Mouse (Mus musculus) spleen, adult 2 months (tissue): ENCODE measurements around the gene Tmem116. TPM values are rescaled to one million over a fixed set of nuclear protein-coding genes. Genes with fewer than 3 reads are reported as not detected.

Experiments used
- DNase-seq, 2 experiments: peaks; one replicate each; pipeline versions ENCODE4 v3.0.0 to v3.0.0-alpha.2; 2012 to 2021; ENCODE audit warnings: low spot score in 2 of 2, low read depth in 1 of 2
- H3K27ac ChIP-seq: fragments of 200-500 bp; 2 replicates; pipeline ENCODE4 v1.5.1; 2012; ENCODE audit warnings: low read length, inconsistent platforms; ENCODE audit not compliant: insufficient read depth
- H3K27me3 ChIP-seq: fragments of 200-500 bp; 2 replicates; pipeline ENCODE4 v1.6.1; 2012; ENCODE audit warnings: mild to moderate bottlenecking, moderate library complexity, low read length, inconsistent platforms; ENCODE audit not compliant: control insufficient read depth, insufficient read depth
- H3K36me3 ChIP-seq: fragments of 200-500 bp; 2 replicates; pipeline ENCODE4 v1.6.1; 2012; ENCODE audit warnings: mild to moderate bottlenecking, low read length, inconsistent platforms; ENCODE audit not compliant: control insufficient read depth, insufficient read depth
- H3K4me1 ChIP-seq: fragments of 200-500 bp; 2 replicates; pipeline ENCODE4 v1.6.1; 2011; ENCODE audit warnings: inconsistent platforms; ENCODE audit not compliant: control insufficient read depth, insufficient read depth, insufficient read length
- H3K4me3 ChIP-seq: fragments of 200-500 bp; 2 replicates; pipeline ENCODE4 v1.5.1; 2011; ENCODE audit warnings: mild to moderate bottlenecking, inconsistent platforms; ENCODE audit not compliant: insufficient read depth, insufficient read length; ENCODE audit errors: extremely low read depth
- CTCF ChIP-seq: fragments of 200-500 bp; IDR thresholded peaks from 2 replicates; pipeline ENCODE4 v1.5.1; 2011; ENCODE audit warnings: mild to moderate bottlenecking, inconsistent platforms; ENCODE audit not compliant: insufficient read depth, insufficient read length, insufficient replicate concordance; ENCODE audit errors: extremely low read depth
- POLR2A ChIP-seq: fragments of 200-500 bp; IDR thresholded peaks from 2 replicates; pipeline ENCODE4 v1.6.1; 2011; ENCODE audit warnings: low read depth, low read length, inconsistent platforms
- WGBS: fragments of 180-500 bp; shearing (Covaris S2); methylation state at CpG from one replicate; pipeline ENCODE4 v1.1.7; 2018; 5-methylcytosine and 5-hydroxymethylcytosine counted together
- polyA plus RNA-seq: library from polyadenylated mRNA; depleted of rRNA; stranded (reverse); fragments of >200 nt; gene quantifications from 2 replicates; pipeline ENCODE4 v1.2.3, GENCODE M21; 2012

The Tmem116 gene
- polyA plus RNA-seq, 1 experiment: 1.3 TPM

DNA sequence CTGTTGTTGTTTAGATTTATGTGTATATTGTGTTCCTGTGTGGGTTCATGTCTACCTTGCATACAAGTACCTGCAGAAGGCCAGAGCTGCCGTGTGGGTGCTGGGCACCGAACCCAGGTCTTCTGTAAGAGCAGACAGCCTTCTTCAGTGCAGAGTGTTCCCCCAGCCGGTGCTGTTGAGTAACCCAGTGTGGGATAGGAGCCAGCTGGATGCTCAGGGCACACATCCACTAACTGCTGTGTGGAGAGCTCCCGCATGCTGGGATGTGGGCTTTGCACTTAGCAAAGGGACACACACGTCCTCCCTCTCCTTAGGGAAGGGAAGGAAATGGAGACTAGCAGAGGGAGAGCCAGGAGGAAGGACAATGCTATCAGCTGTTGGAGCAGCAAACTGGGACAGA, 13.6 kb upstream of the Tmem116 start:
- H3K36me3 ChIP-seq: peaks cover 44% of the 10 kb centered on the region
- no peaks in the 10 kb centered on the region for H3K27me3 ChIP-seq
- DNase-seq: no peak
- H3K4me3 ChIP-seq: no peak overlapping the region
- H3K27ac ChIP-seq: no peak overlapping the region
- no peaks in the 10 kb centered on the region for H3K4me1 ChIP-seq
- 96% methylated on average over 5 of the region's 5 CpGs for WGBS
- no peak for TF ChIP-seq CTCF
- TF ChIP-seq POLR2A: no peak

DNA sequence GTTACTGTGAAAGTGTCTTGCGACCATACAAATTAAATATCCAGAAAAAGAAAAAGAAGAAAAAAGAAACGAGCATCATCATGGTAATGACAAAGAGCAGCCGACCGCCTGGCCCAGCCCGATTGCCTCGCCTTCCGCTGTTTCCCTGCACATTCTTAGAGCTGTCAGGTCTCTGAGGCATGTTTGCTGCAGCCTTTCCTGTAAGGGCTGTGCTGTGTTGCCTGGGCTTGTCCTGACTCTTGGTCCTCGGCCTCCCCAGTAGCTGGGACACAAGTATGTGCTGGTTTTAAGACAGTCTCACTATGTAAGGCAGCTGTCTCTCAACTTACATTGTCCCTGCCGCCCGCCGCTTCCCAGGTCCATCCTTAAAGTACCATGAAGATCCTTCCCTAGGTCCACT, 12.9 kb upstream of the Tmem116 start:
- WGBS: 95% methylated on average over 11 of the region's 11 CpGs
- H3K4me1 ChIP-seq: no peaks in the 10 kb centered on the region
- DNase-seq: no peak
- H3K27me3 ChIP-seq: no peaks in the 10 kb centered on the region
- H3K36me3 ChIP-seq: peaks cover 39% of the 10 kb centered on the region
- no peak for TF ChIP-seq CTCF
- TF ChIP-seq POLR2A: no peak
- H3K27ac ChIP-seq: no peak overlapping the region
- no peak overlapping the region for H3K4me3 ChIP-seq

- Histone ChIP-seq H3K27me3 (no peaks in the 10 kb centered on the region), H3K27ac (no peak overlapping the region), H3K4me1 (no peaks in the 10 kb centered on the region), H3K4me3 (no peak overlapping the region), H3K36me3 (peaks cover 56% of the 10 kb centered on the region)
- peak; percentile 17 to 25 for DNase-seq
- WGBS: 92% methylated on average over 3 of the region's 3 CpGs
- no peak for TF ChIP-seq POLR2A
- no peak for TF ChIP-seq CTCF
Observed at GRCm38 (mm10) chr5:121443548-121443947, 8.1 kb upstream of the Tmem116 start.

- no peak for TF ChIP-seq POLR2A
- H3K36me3 ChIP-seq: peaks cover 45% of the 10 kb centered on the region
- WGBS: 91% methylated on average over 5 of the region's 5 CpGs
Observed at GRCm38 (mm10) chr5:121444870-121445269, 6.8 kb upstream of the Tmem116 start.

DNA sequence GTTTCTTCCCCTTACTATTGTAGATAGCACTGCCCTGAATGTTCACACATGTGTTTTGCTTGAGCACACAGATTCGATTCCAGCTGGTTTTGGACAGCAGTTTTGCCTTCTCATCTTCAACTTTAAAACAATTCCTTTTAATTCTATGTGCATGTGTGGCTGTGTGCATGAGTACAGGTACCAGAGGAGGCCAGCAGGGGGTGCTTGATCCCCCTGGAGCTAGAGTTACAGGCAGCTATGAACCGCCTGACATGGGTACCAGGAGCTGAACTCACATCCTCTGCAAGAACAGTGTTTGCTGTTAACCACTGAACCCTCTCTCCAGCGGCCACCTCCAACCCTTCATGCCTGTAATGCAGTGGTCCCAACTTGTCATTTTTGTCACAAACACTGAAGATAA, 3.2 kb upstream of the Tmem116 start:
- TF ChIP-seq CTCF (no peak), POLR2A (no peak)
- peaks cover 32% of the 10 kb centered on the region for H3K36me3 ChIP-seq
- peak in 1 of 2 experiments; percentile 3 for DNase-seq
- H3K27me3 ChIP-seq: no peaks in the 10 kb centered on the region
- no peak overlapping the region for H3K27ac ChIP-seq
- peaks cover 5% of the 10 kb centered on the region; the same call in 1 of the 2 replicates for H3K4me1 ChIP-seq
- WGBS: 93% methylated on average over 3 of the region's 3 CpGs
- H3K4me3 ChIP-seq: no peak overlapping the region

More at GRCm38 (mm10) chr5:121444870-121445269, 6.8 kb upstream of the Tmem116 start:
- no peaks in the 10 kb centered on the region for H3K4me1 ChIP-seq
- no peaks in the 10 kb centered on the region for H3K27me3 ChIP-seq
- H3K4me3 ChIP-seq: no peak overlapping the region
- H3K27ac ChIP-seq: no peak overlapping the region
- no peak for DNase-seq

DNA sequence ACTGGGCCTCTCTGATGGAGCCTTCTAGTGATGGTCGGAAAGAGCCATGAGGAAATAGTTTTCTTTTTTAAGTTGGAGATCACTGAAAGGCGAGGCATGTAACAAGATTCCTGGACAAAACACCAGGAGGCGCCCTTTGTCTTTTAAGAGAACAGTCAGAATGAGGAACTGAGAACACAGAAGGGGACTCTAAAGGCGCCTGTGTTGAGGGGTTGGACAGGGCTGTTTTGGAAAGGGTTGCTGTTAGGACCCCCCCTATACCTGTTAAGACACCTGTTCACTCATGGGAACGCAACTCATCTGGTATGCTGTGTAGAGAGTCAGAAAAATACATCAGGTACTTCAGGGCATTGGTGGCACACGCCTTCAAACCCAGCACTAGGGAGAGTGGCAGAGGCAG, 1.7 kb upstream of the Tmem116 start:
- peak overlapping the region; percentile 31; the same call in 1 of the 2 replicates for H3K27ac ChIP-seq
- H3K4me1 ChIP-seq: peaks cover 5% of the 10 kb centered on the region; the same call in 1 of the 2 replicates
- H3K36me3 ChIP-seq: peaks cover 21% of the 10 kb centered on the region
- no peaks in the 10 kb centered on the region for H3K27me3 ChIP-seq
- TF ChIP-seq POLR2A (no peak), CTCF (no peak)
- WGBS: 38% methylated on average over 6 of the region's 6 CpGs
- H3K4me3 ChIP-seq: no peak overlapping the region
- DNase-seq: peak; percentile 74 to 75

GRCm38 (mm10) chr5:121450476-121450875, 1.2 kb upstream of the Tmem116 start:
- Histone ChIP-seq H3K36me3 (peaks cover 16% of the 10 kb centered on the region), H3K27me3 (no peaks in the 10 kb centered on the region), H3K27ac (peak overlapping the region; percentile 31), H3K4me3 (no peak overlapping the region; the same call in 1 of the 2 replicates), H3K4me1 (peaks cover 5% of the 10 kb centered on the region; the same call in 1 of the 2 replicates)
- TF ChIP-seq CTCF: no peak
- TF ChIP-seq POLR2A: no peak
- no peak for DNase-seq
- WGBS: 80% methylated on average over 9 of the region's 9 CpGs
